Mouse (Mus musculus) ES-E14 (cell line): Measurements from ENCODE around the gene Slc6a6.

ENCODE experiments used
- CHD2 ChIP-seq: IDR thresholded peaks from 2 replicates; pipeline ENCODE4 v1.6.1; 2014; ENCODE audit warnings: mild to moderate bottlenecking, low read depth, low read length, inconsistent platforms
- MAFK ChIP-seq: IDR thresholded peaks from 2 replicates; pipeline ENCODE4 v1.6.1; 2014; ENCODE audit warnings: mild to moderate bottlenecking, low read depth, low read length, inconsistent platforms; ENCODE audit not compliant: insufficient read depth
- ZC3H11A ChIP-seq: IDR thresholded peaks from 2 replicates; pipeline ENCODE4 v1.6.1; 2012; ENCODE audit warnings: low read depth, mild to moderate bottlenecking, inconsistent platforms, low read length, borderline replicate concordance
- ZNF384 ChIP-seq: IDR thresholded peaks from 2 replicates; pipeline ENCODE4 v1.6.1; 2012; ENCODE audit warnings: low read depth, low read length, inconsistent platforms

GRCm38 (mm10) chr6:91690646-91691045, 6.8 kb downstream of the Slc6a6 start:
- TF ChIP-seq CHD2 (no peak), MAFK (no peak), ZNF384 (no peak), ZC3H11A (no peak)
